Mouse (Mus musculus): ENCODE results near the gene Pycard. TPM values are rescaled to one million over a fixed set of nuclear protein-coding genes. Genes with fewer than 3 reads are reported as not detected.
A peak's percentile ranks its signal among the peaks of the same experiment; 100 is the strongest.
"Not testable (repeated sequence)": the region's sequence is repeated elsewhere in the genome, so short reads cannot be mapped to it uniquely, and the experiment has no call there.

Pycard gene
- polyA plus RNA-seq (2015; fragmentation: Nextera tagmentation; extraction: Ambion mirVana): 3.9 and 4.1 TPM in 2 replicates

GRCm38 (mm10) chr7:127993341-127993977 is at the start of gene Pycard:
Gene Pycard, minus strand, starts transcription at chr7:127993867.
- no peaks in the 10 kb centered on the region for H3K4me1 ChIP-seq (replicated peaks)
- peak within 1 kb of the TSS; percentile 26 for H3K4me2 ChIP-seq (replicated peaks)
- no peak within 1 kb of the TSS; the same call in 1 of the 2 replicates for H3K9ac ChIP-seq (replicated peaks)
- no peaks in the 10 kb centered on the region for H3K9me3 ChIP-seq
- H3K36me3 ChIP-seq: peaks cover 14% of the 10 kb centered on the region
- no peak within 1 kb of the TSS for H3K27ac ChIP-seq
- WGBS: 17% methylated on average over 18 of the region's 18 CpGs
- H3K27me3 ChIP-seq: no peaks in the 10 kb centered on the region
- 0 out of 2 replicates have a peak within 1 kb of the TSS, but pooled peaks have one; percentile 2 for H3K4me3 ChIP-seq (replicated peaks)
- no peak for ATAC-seq

- H3K4me3 ChIP-seq (replicated peaks); H3K27me3 ChIP-seq; H3K4me2 ChIP-seq (replicated peaks); H3K27ac ChIP-seq; H3K36me3 ChIP-seq; H3K4me1 ChIP-seq (replicated peaks); H3K9me3 ChIP-seq; H3K9ac ChIP-seq (replicated peaks); ATAC-seq: not testable (repeated sequence)
- 87% methylated on average over 15 of the region's 15 CpGs for WGBS
Observed at GRCm38 (mm10) chr7:128042161-128042820, 48.6 kb upstream of the Pycard start.

GRCm38 (mm10) chr7:128033616-128034015 is 39.9 kb upstream of the Pycard start:
- whole genome bisulfite sequencing: 94% methylated on average over 4 of the region's 4 CpGs

GRCm38 (mm10) chr7:128032989-128033293 is 39.3 kb upstream of the Pycard start:
- 96% methylated on average over 3 of the region's 3 CpGs for WGBS
- Histone ChIP-seq H3K9ac (replicated peaks) (no peak overlapping the region), H3K4me3 (replicated peaks) (no peak overlapping the region), H3K27me3 (no peaks in the 10 kb centered on the region), H3K9me3 (no peaks in the 10 kb centered on the region), H3K4me2 (replicated peaks) (no peak overlapping the region), H3K27ac (no peak overlapping the region), H3K4me1 (replicated peaks) (no peaks in the 10 kb centered on the region), H3K36me3 (no peaks in the 10 kb centered on the region)
- no peak for ATAC-seq

More at GRCm38 (mm10) chr7:128033616-128034015, 39.9 kb upstream of the Pycard start:
- no peak overlapping the region for H3K9ac ChIP-seq (replicated peaks)
- no peak overlapping the region for H3K4me3 ChIP-seq (replicated peaks)
- H3K36me3 ChIP-seq: no peaks in the 10 kb centered on the region
- H3K9me3 ChIP-seq: no peaks in the 10 kb centered on the region
- H3K27me3 ChIP-seq: no peaks in the 10 kb centered on the region
- H3K27ac ChIP-seq: no peak overlapping the region
- H3K4me1 ChIP-seq (replicated peaks): no peaks in the 10 kb centered on the region
- ATAC-seq: no peak
- no peak overlapping the region for H3K4me2 ChIP-seq (replicated peaks)

- Histone ChIP-seq H3K4me1 (replicated peaks) (no peaks in the 10 kb centered on the region), H3K36me3 (no peaks in the 10 kb centered on the region), H3K27ac (no peak overlapping the region), H3K4me2 (replicated peaks) (no peak overlapping the region), H3K27me3 (no peaks in the 10 kb centered on the region), H3K9ac (replicated peaks) (no peak overlapping the region), H3K4me3 (replicated peaks) (no peak overlapping the region), H3K9me3 (no peaks in the 10 kb centered on the region)
- WGBS: 92% methylated on average over 5 of the region's 5 CpGs
- ATAC-seq: no peak
Observed at GRCm38 (mm10) chr7:128032290-128032988, 38.8 kb upstream of the Pycard start.

GRCm38 (mm10) chr7:128031403-128031976 is 37.8 kb upstream of the Pycard start:
- Histone ChIP-seq H3K4me1 (replicated peaks) (no peaks in the 10 kb centered on the region), H3K9me3 (no peaks in the 10 kb centered on the region), H3K36me3 (no peaks in the 10 kb centered on the region), H3K4me3 (replicated peaks) (no peak overlapping the region), H3K4me2 (replicated peaks) (no peak overlapping the region), H3K27ac (no peak overlapping the region), H3K9ac (replicated peaks) (no peak overlapping the region), H3K27me3 (no peaks in the 10 kb centered on the region)
- ATAC-seq: no peak
- WGBS: 38% methylated on average over 9 of the region's 9 CpGs

- no peaks in the 10 kb centered on the region for H3K36me3 ChIP-seq
- no peak overlapping the region for H3K4me3 ChIP-seq (replicated peaks)
- no peak overlapping the region for H3K27ac ChIP-seq
- H3K9ac ChIP-seq (replicated peaks): no peak overlapping the region
- no peaks in the 10 kb centered on the region for H3K9me3 ChIP-seq
- no peaks in the 10 kb centered on the region for H3K4me1 ChIP-seq (replicated peaks)
- ATAC-seq: no peak
- 87% methylated on average over 4 of the region's 4 CpGs for WGBS
- H3K27me3 ChIP-seq: no peaks in the 10 kb centered on the region
- no peak overlapping the region for H3K4me2 ChIP-seq (replicated peaks)
Observed at GRCm38 (mm10) chr7:128025381-128025780, 31.7 kb upstream of the Pycard start.

- Histone ChIP-seq H3K27ac (no peak overlapping the region), H3K9ac (replicated peaks) (no peak overlapping the region), H3K36me3 (no peaks in the 10 kb centered on the region), H3K4me2 (replicated peaks) (no peak overlapping the region), H3K4me3 (replicated peaks) (no peak overlapping the region), H3K4me1 (replicated peaks) (no peaks in the 10 kb centered on the region), H3K9me3 (no peaks in the 10 kb centered on the region), H3K27me3 (no peaks in the 10 kb centered on the region)
- no peak for ATAC-seq
- 87% methylated on average over 4 of the region's 4 CpGs for WGBS
Observed at GRCm38 (mm10) chr7:128024932-128025331, 31.3 kb upstream of the Pycard start.

GRCm38 (mm10) chr7:128024364-128024763 is 30.7 kb upstream of the Pycard start:
- Histone ChIP-seq H3K27ac (no peak overlapping the region), H3K4me3 (replicated peaks) (no peak overlapping the region), H3K9ac (replicated peaks) (no peak overlapping the region), H3K27me3 (no peaks in the 10 kb centered on the region), H3K9me3 (no peaks in the 10 kb centered on the region), H3K36me3 (no peaks in the 10 kb centered on the region), H3K4me2 (replicated peaks) (no peak overlapping the region), H3K4me1 (replicated peaks) (no peaks in the 10 kb centered on the region)
- WGBS: 90% methylated on average over 9 of the region's 9 CpGs
- ATAC-seq: no peak

GRCm38 (mm10) chr7:128023565-128023964 is 29.9 kb upstream of the Pycard start:
- no peak overlapping the region for H3K4me2 ChIP-seq (replicated peaks)
- no peaks in the 10 kb centered on the region for H3K36me3 ChIP-seq
- no peak overlapping the region for H3K27ac ChIP-seq
- WGBS: 96% methylated on average over 4 of the region's 4 CpGs
- H3K9me3 ChIP-seq: no peaks in the 10 kb centered on the region
- no peak for ATAC-seq
- no peak overlapping the region for H3K9ac ChIP-seq (replicated peaks)
- H3K4me1 ChIP-seq (replicated peaks): no peaks in the 10 kb centered on the region
- H3K4me3 ChIP-seq (replicated peaks): no peak overlapping the region
- H3K27me3 ChIP-seq: no peaks in the 10 kb centered on the region

- H3K27ac ChIP-seq: no peak overlapping the region
- ATAC-seq: no peak
- no peaks in the 10 kb centered on the region for H3K4me1 ChIP-seq (replicated peaks)
- 63% methylated on average over 8 of the region's 8 CpGs for WGBS
- no peaks in the 10 kb centered on the region for H3K27me3 ChIP-seq
- no peak overlapping the region for H3K9ac ChIP-seq (replicated peaks)
- H3K36me3 ChIP-seq: no peaks in the 10 kb centered on the region
- H3K4me3 ChIP-seq (replicated peaks): no peak overlapping the region
- no peaks in the 10 kb centered on the region for H3K9me3 ChIP-seq
- H3K4me2 ChIP-seq (replicated peaks): no peak overlapping the region
Observed at GRCm38 (mm10) chr7:128022974-128023373, 29.3 kb upstream of the Pycard start.

- ATAC-seq: no peak
- H3K27me3 ChIP-seq: no peaks in the 10 kb centered on the region
- H3K9me3 ChIP-seq: no peaks in the 10 kb centered on the region
- no peaks in the 10 kb centered on the region for H3K4me1 ChIP-seq (replicated peaks)
- 79% methylated on average over 2 of the region's 2 CpGs for WGBS
- H3K36me3 ChIP-seq: no peaks in the 10 kb centered on the region
- H3K27ac ChIP-seq: no peak overlapping the region
- no peak overlapping the region for H3K4me2 ChIP-seq (replicated peaks)
- H3K4me3 ChIP-seq (replicated peaks): no peak overlapping the region
- H3K9ac ChIP-seq (replicated peaks): no peak overlapping the region
Observed at GRCm38 (mm10) chr7:128019187-128019586, 25.5 kb upstream of the Pycard start.

Data from midbrain, embryonic 13.5 days (tissue).